Mouse (Mus musculus): ENCODE data around the gene Macrod2. TPM values are rescaled to one million over a fixed set of nuclear protein-coding genes. Genes with fewer than 3 reads are reported as not detected.

The Macrod2 gene
- polyA plus RNA-seq, 1 experiment from 2014 or later = 40.0 TPM

DNA sequence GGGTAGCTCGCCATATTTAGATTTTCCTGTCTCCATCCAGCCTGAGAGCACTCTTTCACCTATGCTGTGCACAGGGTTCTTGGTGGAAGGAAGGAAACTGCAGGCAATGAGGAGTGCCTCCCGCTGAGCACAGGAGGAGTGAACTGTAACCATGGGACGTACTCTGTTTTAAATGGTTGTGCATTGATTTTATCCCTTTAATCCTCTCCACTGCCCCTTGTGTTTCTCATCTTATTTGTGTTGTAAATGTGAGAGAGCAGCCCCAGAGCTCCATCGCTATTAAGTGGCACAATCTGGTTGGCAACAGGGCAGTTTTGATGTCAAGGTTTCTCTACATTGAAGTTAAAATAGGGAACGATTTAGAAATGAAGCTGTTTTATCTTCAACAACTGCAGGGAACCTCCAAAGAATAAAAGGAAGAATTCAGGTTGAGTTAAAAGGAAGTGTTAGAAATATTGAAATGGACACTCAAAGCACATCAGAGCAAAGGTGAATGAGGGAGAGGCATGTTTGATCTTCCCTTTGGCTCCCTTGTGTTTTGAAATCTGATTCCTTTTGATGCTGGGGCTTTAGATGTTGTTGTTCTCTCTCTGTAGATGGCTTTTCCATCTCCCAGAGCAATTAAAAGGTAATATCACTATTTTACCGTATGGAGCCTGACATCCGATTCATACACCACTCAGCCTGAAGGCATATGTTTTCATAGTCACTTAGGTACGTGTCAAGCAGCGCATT, 1467.6 kb downstream of the Macrod2 start:
- Histone ChIP-seq H3K9me3 (no peaks in the 10 kb centered on the region), H3K4me2 (replicated peaks) (no peak overlapping the region), H3K36me3 (no peaks in the 10 kb centered on the region), H3K4me3 (replicated peaks) (no peak overlapping the region), H3K9ac (no peak overlapping the region), H3K4me1 (replicated peaks) (no peaks in the 10 kb centered on the region), H3K27me3 (replicated peaks) (no peaks in the 10 kb centered on the region), H3K27ac (no peak overlapping the region)
- 69% methylated on average over 9 of the region's 9 CpGs for WGBS
- no peak for ATAC-seq

DNA sequence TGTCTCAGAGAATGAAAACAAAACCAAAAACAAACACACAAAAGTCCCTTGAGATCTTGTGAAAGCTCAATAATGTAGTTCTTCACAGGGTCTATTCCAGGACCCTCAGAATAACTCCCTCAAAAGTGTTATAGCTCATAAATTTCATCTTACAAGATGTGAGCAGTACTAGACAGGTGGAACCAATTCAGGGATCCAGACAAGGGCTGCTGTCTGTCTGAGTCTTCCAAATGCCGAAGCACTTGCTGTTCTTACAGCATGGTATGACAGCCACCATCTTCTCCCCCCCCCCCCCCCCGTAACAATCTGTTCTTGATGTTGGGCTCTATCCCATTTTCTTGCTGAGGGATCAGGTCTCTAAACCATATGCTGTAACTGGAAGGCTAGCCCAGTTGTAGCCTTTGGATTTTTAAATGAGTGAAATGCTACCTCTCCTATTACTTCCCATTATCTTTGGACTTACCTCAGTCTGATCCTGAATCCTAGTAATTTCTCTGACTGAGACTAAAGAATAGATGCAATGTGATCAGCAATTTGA, 1468.6 kb downstream of the Macrod2 start:
- Histone ChIP-seq H3K9ac (no peak overlapping the region), H3K4me2 (replicated peaks) (no peak overlapping the region), H3K4me3 (replicated peaks) (no peak overlapping the region), H3K36me3 (no peaks in the 10 kb centered on the region), H3K4me1 (replicated peaks) (no peaks in the 10 kb centered on the region), H3K9me3 (no peaks in the 10 kb centered on the region), H3K27ac (no peak overlapping the region), H3K27me3 (replicated peaks) (no peaks in the 10 kb centered on the region)
- ATAC-seq = no peak
- 86% methylated on average over 2 of the region's 2 CpGs for WGBS

DNA sequence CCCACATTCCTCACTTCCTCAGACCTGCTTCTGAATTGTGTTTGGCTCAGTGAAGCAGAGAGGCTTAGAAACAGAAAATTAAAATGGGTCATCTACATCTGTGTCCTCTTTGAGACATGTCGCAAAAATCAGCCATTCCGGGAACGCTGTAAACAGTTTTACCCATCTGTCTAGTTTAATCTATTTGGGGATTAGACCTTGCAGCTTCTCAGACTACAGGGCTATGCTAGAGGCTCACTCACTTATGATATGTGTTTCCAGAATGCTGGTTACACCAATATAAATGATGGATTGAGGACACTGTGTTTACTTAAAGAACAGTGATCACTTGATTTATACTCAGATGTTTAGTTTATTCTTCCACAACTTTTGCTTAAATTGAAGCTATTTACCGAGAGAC, 1475.8 kb downstream of the Macrod2 start:
- H3K9ac ChIP-seq = no peak overlapping the region
- 41% methylated on average over 4 of the region's 4 CpGs for WGBS
- no peak overlapping the region for H3K4me2 ChIP-seq (replicated peaks)
- H3K27me3 ChIP-seq (replicated peaks) = no peaks in the 10 kb centered on the region
- no peak overlapping the region for H3K4me3 ChIP-seq (replicated peaks)
- ATAC-seq = peak; percentile 43; the same call in 1 of the 2 replicates
- no peaks in the 10 kb centered on the region for H3K36me3 ChIP-seq
- no peak overlapping the region for H3K27ac ChIP-seq
- H3K9me3 ChIP-seq = no peaks in the 10 kb centered on the region
- H3K4me1 ChIP-seq (replicated peaks) = no peaks in the 10 kb centered on the region

DNA sequence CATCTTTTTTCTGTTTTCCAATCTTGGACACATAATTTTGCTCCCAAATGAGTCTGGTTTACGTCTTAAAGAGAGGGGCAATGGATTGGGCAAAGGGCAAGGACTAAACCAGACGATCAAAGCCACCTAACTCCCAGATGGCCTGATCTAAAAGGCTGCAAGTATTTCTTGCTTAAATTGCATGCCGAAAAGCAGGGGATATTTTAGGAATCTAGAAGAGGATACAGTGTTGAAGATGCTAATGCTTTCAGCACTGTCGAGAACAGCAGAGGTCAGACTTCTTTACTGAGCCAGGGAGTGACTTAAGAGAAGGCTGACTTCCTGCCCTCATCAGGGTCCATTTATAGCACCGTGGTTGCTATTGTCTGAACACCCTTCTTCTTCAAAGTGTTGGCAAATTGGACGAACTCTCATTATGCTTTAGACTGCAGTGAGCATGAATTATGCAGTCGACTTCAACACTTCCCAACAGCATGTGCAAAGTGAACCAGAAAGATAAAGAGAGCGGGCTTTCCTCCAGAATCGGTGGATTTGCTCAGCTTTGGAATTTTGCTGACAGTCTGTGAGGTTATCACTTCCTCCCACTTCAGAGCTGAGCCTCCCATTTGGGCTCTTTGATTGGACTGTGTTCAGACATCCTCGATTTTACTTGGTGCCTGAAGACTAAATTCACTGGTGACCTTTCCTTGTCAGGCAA, 1481.2 kb downstream of the Macrod2 start:
- H3K27ac ChIP-seq = no peak overlapping the region
- H3K4me2 ChIP-seq (replicated peaks) = no peak overlapping the region
- no peaks in the 10 kb centered on the region for H3K36me3 ChIP-seq
- H3K27me3 ChIP-seq (replicated peaks) = no peaks in the 10 kb centered on the region
- no peaks in the 10 kb centered on the region for H3K9me3 ChIP-seq
- no peaks in the 10 kb centered on the region for H3K4me1 ChIP-seq (replicated peaks)
- H3K9ac ChIP-seq = no peak overlapping the region
- WGBS = 47% methylated on average over 10 of the region's 10 CpGs
- H3K4me3 ChIP-seq (replicated peaks) = no peak overlapping the region
- ATAC-seq = no peak

DNA sequence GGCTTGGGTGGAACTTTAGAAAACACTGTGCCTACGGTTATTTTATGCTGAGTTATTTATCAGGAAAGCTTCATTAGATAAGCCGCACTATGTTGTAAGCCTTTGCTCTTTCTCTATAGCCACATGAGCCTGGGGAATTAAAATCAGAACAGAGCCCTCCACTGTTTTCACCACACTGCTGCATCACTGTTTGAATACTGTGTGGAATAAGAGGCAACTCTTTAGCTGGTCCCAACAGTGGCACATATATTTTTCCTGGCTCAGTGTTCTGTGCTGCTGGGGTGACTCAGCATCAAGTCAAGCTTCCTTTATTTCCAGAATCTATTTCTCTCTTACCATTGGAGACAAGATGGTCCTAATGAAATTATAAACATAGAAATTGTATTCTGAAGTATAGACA, 1481.8 kb downstream of the Macrod2 start:
- ATAC-seq = no peak
- Histone ChIP-seq H3K27me3 (replicated peaks) (no peaks in the 10 kb centered on the region), H3K27ac (no peak overlapping the region), H3K9ac (no peak overlapping the region), H3K4me1 (replicated peaks) (no peaks in the 10 kb centered on the region), H3K4me3 (replicated peaks) (no peak overlapping the region), H3K36me3 (no peaks in the 10 kb centered on the region), H3K4me2 (replicated peaks) (no peak overlapping the region), H3K9me3 (no peaks in the 10 kb centered on the region)
- 85% methylated on average over 2 of the region's 2 CpGs for WGBS

DNA sequence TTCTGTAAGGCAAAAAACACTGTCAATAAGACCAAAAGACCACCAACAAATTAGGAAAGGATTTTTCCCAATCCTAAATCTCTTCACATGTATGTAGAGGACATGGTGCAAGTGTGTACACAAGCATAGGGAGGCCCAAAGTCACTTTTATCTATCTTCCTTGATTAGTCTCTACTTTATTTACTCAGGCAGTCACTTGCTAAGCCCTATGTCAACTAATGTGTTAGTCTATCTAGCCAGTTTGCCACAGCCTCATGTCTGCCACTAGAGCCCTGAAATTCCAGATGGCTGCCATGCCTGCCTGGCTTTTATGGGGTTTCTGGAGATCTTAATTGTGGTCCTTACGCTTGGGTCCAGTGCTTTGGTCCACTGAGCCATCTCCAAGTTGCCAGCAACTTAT, 1483.4 kb downstream of the Macrod2 start:
- H3K27me3 ChIP-seq (replicated peaks) = no peaks in the 10 kb centered on the region
- no peaks in the 10 kb centered on the region for H3K36me3 ChIP-seq
- no peaks in the 10 kb centered on the region for H3K4me1 ChIP-seq (replicated peaks)
- H3K4me3 ChIP-seq (replicated peaks) = no peak overlapping the region
- no peak overlapping the region for H3K9ac ChIP-seq
- WGBS = 69% methylated on average over 1 of the region's 1 CpGs
- H3K9me3 ChIP-seq = no peaks in the 10 kb centered on the region
- 0 out of 2 replicates have a peak, but pooled peaks have one; percentile 28 for ATAC-seq
- no peak overlapping the region for H3K27ac ChIP-seq
- no peak overlapping the region for H3K4me2 ChIP-seq (replicated peaks)

DNA sequence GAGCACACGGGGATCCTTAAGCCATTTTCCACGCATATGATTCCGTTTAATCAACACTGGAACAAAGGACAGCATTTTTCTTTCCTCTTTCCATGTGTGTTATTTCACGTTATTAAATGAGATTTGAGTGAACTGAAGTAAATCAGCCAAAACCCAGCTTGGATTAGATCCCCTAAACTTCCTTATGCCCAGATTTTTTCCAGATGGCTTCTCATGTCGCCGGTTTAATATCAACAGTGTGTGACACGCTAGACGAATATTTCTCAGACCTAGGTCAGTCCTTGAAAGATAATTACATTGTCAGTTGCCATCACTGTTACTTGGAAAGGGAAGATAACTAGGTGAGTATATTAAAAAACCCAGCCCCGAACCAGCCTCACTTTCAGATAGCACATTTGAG, 1484.6 kb downstream of the Macrod2 start:
- Histone ChIP-seq H3K36me3 (no peaks in the 10 kb centered on the region), H3K27ac (no peak overlapping the region), H3K4me1 (replicated peaks) (no peaks in the 10 kb centered on the region), H3K27me3 (replicated peaks) (no peaks in the 10 kb centered on the region), H3K4me3 (replicated peaks) (no peak overlapping the region), H3K9me3 (no peaks in the 10 kb centered on the region), H3K4me2 (replicated peaks) (no peak overlapping the region), H3K9ac (no peak overlapping the region)
- WGBS = 42% methylated on average over 9 of the region's 9 CpGs
- ATAC-seq = no peak

DNA sequence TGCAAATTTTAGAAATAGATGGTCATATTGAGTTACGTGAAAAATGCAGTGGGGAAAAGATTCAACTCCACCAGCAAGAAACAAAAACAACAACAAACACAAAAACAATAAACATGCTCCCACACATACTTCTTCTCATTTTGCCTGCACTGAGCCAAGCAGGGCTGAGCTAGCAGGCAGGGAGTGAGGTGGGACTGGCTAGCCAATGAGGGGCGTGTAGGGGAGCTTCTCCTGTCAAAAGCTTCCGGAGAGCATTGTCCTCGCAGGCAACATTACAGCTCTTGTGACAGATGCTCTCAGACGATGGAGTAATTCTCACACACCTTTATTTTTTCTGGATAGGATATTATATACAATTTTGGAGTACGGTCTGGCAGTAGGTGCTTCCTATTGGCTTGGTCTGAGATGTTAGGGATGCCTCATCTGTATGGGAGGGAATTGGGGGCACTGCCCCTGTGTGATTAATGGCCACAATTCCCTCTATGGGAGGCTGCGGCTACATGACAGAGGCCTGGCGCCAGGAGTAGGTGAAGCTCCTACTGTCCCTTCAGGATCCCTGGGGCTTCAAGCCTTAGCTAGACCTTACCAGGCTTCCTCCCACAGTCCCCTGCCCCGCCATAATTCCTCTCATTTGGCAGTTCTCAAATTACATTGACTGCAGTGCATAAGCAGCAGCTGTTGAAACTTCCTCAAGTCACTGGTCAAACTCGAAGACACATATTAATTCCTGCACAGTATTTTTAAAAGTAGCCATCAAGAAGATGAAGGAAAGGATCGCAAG, 1491.8 kb downstream of the Macrod2 start:
- Histone ChIP-seq H3K4me3 (replicated peaks) (no peak overlapping the region), H3K36me3 (no peaks in the 10 kb centered on the region), H3K9ac (no peak overlapping the region), H3K27ac (no peak overlapping the region), H3K9me3 (no peaks in the 10 kb centered on the region), H3K4me2 (replicated peaks) (no peak overlapping the region), H3K27me3 (replicated peaks) (no peaks in the 10 kb centered on the region), H3K4me1 (replicated peaks) (no peaks in the 10 kb centered on the region)
- no peak for ATAC-seq
- 66% methylated on average over 11 of the region's 11 CpGs for WGBS

DNA sequence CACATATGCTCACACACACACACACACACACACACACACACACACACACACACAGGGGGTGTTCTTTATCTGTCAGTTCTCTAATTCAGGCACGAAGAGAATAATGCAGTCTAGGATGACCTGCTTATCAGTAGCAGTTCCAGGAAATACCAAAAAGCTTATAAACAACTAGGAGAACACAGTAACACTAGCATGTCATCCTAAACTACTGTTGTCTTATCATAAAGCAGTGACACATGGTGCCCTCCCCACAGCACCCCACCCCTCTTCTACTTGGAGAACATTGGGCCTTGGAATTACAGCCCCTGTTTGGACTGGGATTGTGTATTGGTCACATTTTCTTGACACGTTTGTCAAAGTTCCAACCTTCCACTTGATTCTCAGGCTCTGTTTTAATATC, 1494.4 kb downstream of the Macrod2 start:
- Histone ChIP-seq H3K4me1 (replicated peaks) (no peaks in the 10 kb centered on the region), H3K27me3 (replicated peaks) (no peaks in the 10 kb centered on the region), H3K4me2 (replicated peaks) (no peak overlapping the region), H3K27ac (no peak overlapping the region), H3K4me3 (replicated peaks) (no peak overlapping the region), H3K9ac (no peak overlapping the region), H3K36me3 (no peaks in the 10 kb centered on the region), H3K9me3 (no peaks in the 10 kb centered on the region)
- ATAC-seq = no peak
- WGBS = 62% methylated on average over 2 of the region's 2 CpGs

DNA sequence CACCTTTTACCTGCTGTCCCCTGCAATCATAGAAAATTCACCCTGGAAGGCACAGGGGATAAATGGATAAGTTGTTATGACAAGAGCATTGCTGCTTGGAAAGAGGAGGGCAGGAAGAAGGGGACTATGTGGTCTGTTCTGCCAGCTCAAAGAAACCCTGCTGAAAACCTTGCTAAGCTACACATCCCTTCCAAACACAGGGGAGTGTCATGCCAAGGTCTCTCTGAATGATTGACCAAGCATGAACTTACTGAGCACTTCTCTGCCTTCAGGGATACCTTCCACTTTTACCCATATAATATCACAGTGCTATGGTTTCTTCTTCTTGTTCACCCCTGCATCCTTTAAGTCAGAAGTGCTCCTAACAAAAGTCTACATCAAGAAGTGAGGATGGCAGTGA, 1502.8 kb downstream of the Macrod2 start:
- H3K36me3 ChIP-seq = no peaks in the 10 kb centered on the region
- H3K9ac ChIP-seq = no peak overlapping the region
- H3K4me1 ChIP-seq (replicated peaks) = no peaks in the 10 kb centered on the region
- no peak for ATAC-seq
- no peak overlapping the region for H3K4me2 ChIP-seq (replicated peaks)
- no peak overlapping the region for H3K4me3 ChIP-seq (replicated peaks)
- H3K9me3 ChIP-seq = no peaks in the 10 kb centered on the region
- H3K27me3 ChIP-seq (replicated peaks) = no peaks in the 10 kb centered on the region
- no peak overlapping the region for H3K27ac ChIP-seq

DNA sequence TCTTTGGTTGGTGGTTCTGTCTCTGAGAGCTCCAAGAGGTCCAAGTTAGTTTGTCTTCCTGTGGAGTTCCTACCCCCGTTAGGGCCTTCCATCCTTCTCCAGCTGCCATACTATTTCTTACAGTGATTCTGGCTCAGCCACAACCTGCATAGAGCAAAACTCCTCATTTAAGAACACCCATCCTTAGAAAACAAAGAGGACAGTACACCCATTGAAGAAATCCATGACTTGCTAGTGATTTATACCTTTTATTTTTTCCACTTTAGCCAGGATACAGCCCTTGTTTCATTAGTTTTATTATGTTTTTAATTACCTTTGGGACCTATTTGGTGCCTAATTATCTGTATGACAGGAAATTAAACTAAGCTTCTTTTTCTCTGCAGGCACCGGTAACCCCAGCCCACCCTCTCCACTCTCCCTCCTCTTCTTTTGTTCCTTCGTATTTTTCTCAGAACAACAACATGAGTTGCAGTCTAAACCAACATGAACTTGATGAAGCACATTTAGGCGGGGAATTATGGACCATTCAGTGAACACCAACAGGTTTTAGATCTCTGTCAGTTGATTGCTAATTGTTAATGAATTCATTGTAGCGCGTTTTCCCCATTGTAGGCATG, 1516.8 kb downstream of the Macrod2 start:
- Histone ChIP-seq H3K9ac (no peak overlapping the region), H3K27me3 (replicated peaks) (no peaks in the 10 kb centered on the region), H3K36me3 (no peaks in the 10 kb centered on the region), H3K4me1 (replicated peaks) (no peaks in the 10 kb centered on the region), H3K4me2 (replicated peaks) (no peak overlapping the region), H3K27ac (no peak overlapping the region), H3K4me3 (replicated peaks) (no peak overlapping the region), H3K9me3 (no peaks in the 10 kb centered on the region)
- WGBS = 82% methylated on average over 6 of the region's 6 CpGs
- no peak for ATAC-seq

DNA sequence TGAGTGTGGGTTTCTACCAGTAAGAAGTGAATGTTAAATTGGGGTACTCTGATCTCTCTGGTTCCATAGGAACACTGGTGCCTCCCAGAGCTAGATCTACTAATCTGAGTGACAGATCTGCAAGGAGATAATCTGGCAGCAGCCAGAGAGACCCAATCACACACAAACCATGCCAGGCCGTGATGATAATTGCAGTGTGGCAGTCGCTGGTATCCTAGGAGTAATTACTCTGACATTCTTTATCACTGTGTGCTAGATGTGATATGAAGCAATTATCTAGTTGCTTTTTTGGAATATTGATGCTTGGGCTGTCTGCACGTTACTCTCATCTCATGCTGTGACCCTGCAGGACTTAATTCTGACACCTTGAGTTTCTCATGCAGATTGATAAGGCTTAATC, 1518.4 kb downstream of the Macrod2 start:
- Histone ChIP-seq H3K9ac (no peak overlapping the region), H3K27ac (no peak overlapping the region), H3K4me1 (replicated peaks) (no peaks in the 10 kb centered on the region), H3K27me3 (replicated peaks) (no peaks in the 10 kb centered on the region), H3K36me3 (no peaks in the 10 kb centered on the region), H3K4me2 (replicated peaks) (no peak overlapping the region), H3K9me3 (no peaks in the 10 kb centered on the region), H3K4me3 (replicated peaks) (no peak overlapping the region)
- no peak for ATAC-seq
- 54% methylated on average over 3 of the region's 3 CpGs for WGBS

Data from intestine, embryonic 15.5 days (tissue).